Mouse (Mus musculus) lung, adult 2 months (tissue): ENCODE data around the gene Zfp768. TPM values are rescaled to one million over a fixed set of nuclear protein-coding genes. Genes with fewer than 3 reads are reported as not detected.
A peak's percentile ranks its signal among the peaks of the same experiment; 100 is the strongest.
"Not testable (repeated sequence)": the region's sequence is repeated elsewhere in the genome, so short reads cannot be mapped to it uniquely, and the experiment has no call there.

Experiments used
- DNase-seq: peaks from one replicate; pipeline ENCODE4 v3.0.0; 2022
- H3K4me1 ChIP-seq: fragments of 200-500 bp; 2 replicates; pipeline ENCODE4 v1.6.1; 2011; ENCODE audit warnings: low read length; ENCODE audit not compliant: control insufficient read depth, insufficient read depth
- H3K4me3 ChIP-seq: fragments of 200-500 bp; replicated peaks from 2 replicates; pipeline ENCODE3; 2011; ENCODE audit warnings: low read depth, mild to moderate bottlenecking, control low read depth, low read length; ENCODE audit errors: extremely low read depth
- CTCF ChIP-seq: fragments of 200-500 bp; IDR thresholded peaks from 2 replicates; pipeline ENCODE4 v1.5.1; 2011; ENCODE audit warnings: mild to moderate bottlenecking, low read length, control low read depth; ENCODE audit not compliant: insufficient read depth
- POLR2A ChIP-seq: fragments of 200-500 bp; IDR thresholded peaks from 2 replicates; pipeline ENCODE4 v1.6.1; 2011; ENCODE audit warnings: low read depth, mild to moderate bottlenecking, control low read depth, low read length, borderline replicate concordance; ENCODE audit errors: extremely low read depth
- WGBS: fragments of 180-500 bp; shearing (Covaris S2); methylation state at CpG from one replicate; pipeline ENCODE4 v1.1.7; 2018; 5-methylcytosine and 5-hydroxymethylcytosine counted together
- polyA plus RNA-seq: library from polyadenylated mRNA; depleted of rRNA; stranded (reverse); fragments of >200 nt; gene quantifications from 2 replicates; pipeline ENCODE4 v1.2.3, GENCODE M21; 2012

Gene Zfp768
- polyA plus RNA-seq, 1 experiment, result 31.7 TPM

- 69% methylated on average over 6 of the region's 6 CpGs for WGBS
- H3K4me3 ChIP-seq, result no peak overlapping the region
- H3K4me1 ChIP-seq, result peaks cover 4% of the 10 kb centered on the region
- no peak for DNase-seq
- TF ChIP-seq CTCF (no peak), POLR2A (no peak)
Observed at GRCm38 (mm10) chr7:127378310-127378921, 33.0 kb upstream of the Zfp768 start.

- WGBS, result under 1% methylated on average over 49 of the region's 49 CpGs
- TF ChIP-seq CTCF, result peak; percentile 61; the same call in 1 of the 2 replicates
- peak; percentile 88; the same call in 1 of the 2 replicates for TF ChIP-seq POLR2A
- DNase-seq, result peak; percentile 93
Observed at GRCm38 (mm10) chr7:127375271-127376245, 30.2 kb upstream of the Zfp768 start, which contains the start of gene Zfp747. TSS of gene Zfp747 (minus strand) at chr7:127376050.

GRCm38 (mm10) chr7:127371870-127372269 lies 26.5 kb upstream of the Zfp768 start:
- DNase-seq, H3K4me1 ChIP-seq, H3K4me3 ChIP-seq: not testable (repeated sequence)
- 82% methylated on average over 3 of the region's 3 CpGs for WGBS
- TF ChIP-seq CTCF, result peak; percentile 16; the same call in 1 of the 2 replicates

More at GRCm38 (mm10) chr7:127375271-127376245, 30.2 kb upstream of the Zfp768 start, which contains the start of gene Zfp747:
- H3K4me3 ChIP-seq, result peak within 1 kb of the TSS; percentile 97
- not testable (repeated sequence) for H3K4me1 ChIP-seq

GRCm38 (mm10) chr7:127371213-127371612 lies 25.8 kb upstream of the Zfp768 start:
- TF ChIP-seq CTCF (no peak), POLR2A (no peak)
- DNase-seq, result no peak
- Histone ChIP-seq H3K4me3 (no peak overlapping the region), H3K4me1 (peaks cover 4% of the 10 kb centered on the region)
- WGBS, result 58% methylated on average over 2 of the region's 2 CpGs

- WGBS, result 69% methylated on average over 3 of the region's 3 CpGs
- H3K4me1 ChIP-seq, result no peaks in the 10 kb centered on the region; the same call in 1 of the 2 replicates
- no peak for DNase-seq
- no peak for TF ChIP-seq POLR2A
- TF ChIP-seq CTCF, result no peak
- no peak overlapping the region for H3K4me3 ChIP-seq
Observed at GRCm38 (mm10) chr7:127366249-127366648, 20.9 kb upstream of the Zfp768 start.

GRCm38 (mm10) chr7:127364166-127364565 lies 18.8 kb upstream of the Zfp768 start:
- no peak for DNase-seq
- Histone ChIP-seq H3K4me3 (peak overlapping the region; percentile 43), H3K4me1 (no peaks in the 10 kb centered on the region; the same call in 1 of the 2 replicates)
- WGBS, result 64% methylated on average over 4 of the region's 4 CpGs
- TF ChIP-seq POLR2A (no peak), CTCF (no peak)

GRCm38 (mm10) chr7:127363475-127363921 lies 18.1 kb upstream of the Zfp768 start:
- 8% methylated on average over 24 of the region's 24 CpGs for WGBS
- peak; percentile 47 for DNase-seq
- TF ChIP-seq CTCF, result no peak
- TF ChIP-seq POLR2A, result no peak
- peak overlapping the region; percentile 9 for H3K4me3 ChIP-seq
- no peaks in the 10 kb centered on the region; the same call in 1 of the 2 replicates for H3K4me1 ChIP-seq

- DNase-seq, result peak; percentile 35
- H3K4me3 ChIP-seq, result peak overlapping the region; percentile 58
- TF ChIP-seq CTCF, result peak; percentile 26; the same call in 1 of the 2 replicates
- H3K4me1 ChIP-seq, result not testable (repeated sequence)
- 13% methylated on average over 13 of the region's 13 CpGs for WGBS
Observed at GRCm38 (mm10) chr7:127362418-127362817, 17.0 kb upstream of the Zfp768 start.

GRCm38 (mm10) chr7:127361449-127361848 lies 16.1 kb upstream of the Zfp768 start:
- DNase-seq, result no peak
- no peak for TF ChIP-seq CTCF
- no peak for TF ChIP-seq POLR2A
- 45% methylated on average over 13 of the region's 13 CpGs for WGBS
- H3K4me1 ChIP-seq, result no peaks in the 10 kb centered on the region; the same call in 1 of the 2 replicates
- no peak overlapping the region for H3K4me3 ChIP-seq

- 55% methylated on average over 4 of the region's 4 CpGs for WGBS
- H3K4me3 ChIP-seq, result no peak overlapping the region
- no peak for DNase-seq
- TF ChIP-seq CTCF, result no peak
- TF ChIP-seq POLR2A, result no peak
- H3K4me1 ChIP-seq, result no peaks in the 10 kb centered on the region; the same call in 1 of the 2 replicates
Observed at GRCm38 (mm10) chr7:127360265-127360664, 14.9 kb upstream of the Zfp768 start.
